27 mouse cellular contexts compared by ENCODE assay signal in genomic region chr2:11642451-11642941, GRCm38 (mm10). TPM values are rescaled to one million over a fixed set of nuclear protein-coding genes. Genes with fewer than 3 reads are reported as not detected.
A peak's percentile ranks its signal among the peaks of the same experiment; 100 is the strongest.
DNase-seq lines count a peak whose midpoint lies in the region; ATAC-seq and TF ChIP-seq lines count a peak whose summit lies in the region.
"Had no signal": no experiment of that assay in that cellular context is flagged by ENCODE, and none has a peak within 500 bp of the region (broad histone marks: within the 10 kb centered on the region; RNA-seq: fewer than 3 reads in every experiment).

TSS of gene Il2ra (plus strand) at chr2:11642807.

- no peak for TF ChIP-seq CTCF in hindbrain, postnatal 0 days (IDR thresholded peaks at IDR 0.05; ENCODE audit: low read depth)
- TF ChIP-seq CTCF in CH12.LX (conservative IDR thresholded peaks at IDR 0.05 in 1 of 2, IDR thresholded peaks at IDR 0.05 in 1 of 2; ENCODE audit: low read depth in 2 of 2, low read length in 2 of 2) = no peak

- no peaks in the 10 kb centered on the region for H3K9me3 ChIP-seq in hindbrain, postnatal 0 days (ENCODE audit: low read length)
- no peaks in the 10 kb centered on the region for H3K9me3 ChIP-seq in hindbrain, embryonic 16.5 days (ENCODE audit: control insufficient read depth, low read length)
- H3K9me3 ChIP-seq in CH12.LX (replicated peaks; ENCODE audit: low read length) = no peaks in the 10 kb centered on the region
- H3K9me3 ChIP-seq: embryonic facial prominence, embryonic 10.5 days; hindbrain, embryonic 15.5 days; limb, embryonic 12.5 days; midbrain, embryonic 12.5 days; stomach, embryonic 15.5 days had no signal

- TF ChIP-seq POLR2A in CH12.LX (IDR thresholded peaks at IDR 0.05; ENCODE audit: low read depth, low read length) = peak; percentile 42; the same call in 1 of the 2 replicates

- dilution Hi-C loops in CH12.LX (cut with MboI; ENCODE audit: extremely low pct_ligation_motif_present, extremely low pct_unique_long_range_greater_than_20kb, low sequenced_read_pairs) = no loop called here

- TF ChIP-seq EP300 in CH12.LX (IDR thresholded peaks at IDR 0.05; ENCODE audit: low read length) = peak; percentile 48; the same call in 1 of the 2 replicates

- peak; percentile 8 for DNase-seq in hindbrain, postnatal 0 days (ENCODE audit: low spot score)
- DNase-seq in CD4-positive helper T cell, adult 2 months (ENCODE audit: low read depth, low spot score) = peak; percentile 78
- DNase-seq in CH12.LX (ENCODE audit: extremely low read depth) = peak; percentile 74
- peak; percentile 88 for DNase-seq in induced T-regulatory cell, adult 2 months (ENCODE audit: low read depth)
- no peak for DNase-seq in right cerebral cortex, postnatal 4 days
- DNase-seq in left cerebral cortex, postnatal 25 days (ENCODE audit: low spot score in 2 of 2) = no peak
- no peak for DNase-seq in kidney, postnatal 36 days
- DNase-seq: adrenal gland, postnatal 36 days; cerebellum, adult 11-12 months; gastrocnemius, postnatal 36 days; heart, adult 2 months; kidney, adult 18-20 months; kidney, postnatal 10 days; liver, postnatal 0 days; right cerebral cortex, postnatal 25 days had no signal

- no peaks in the 10 kb centered on the region for H3K27me3 ChIP-seq in hindbrain, postnatal 0 days (ENCODE audit: insufficient read depth, low read length)
- no peaks in the 10 kb centered on the region for H3K27me3 ChIP-seq in hindbrain, embryonic 16.5 days (replicated peaks; ENCODE audit: control insufficient read depth, insufficient read depth, low read length)
- H3K27me3 ChIP-seq in CH12.LX (replicated peaks) = no peaks in the 10 kb centered on the region
- H3K27me3 ChIP-seq: hindbrain, embryonic 15.5 days; limb, embryonic 12.5 days; midbrain, embryonic 12.5 days; stomach, embryonic 15.5 days had no signal

- in situ Hi-C loops in CH12.LX (cut with MboI; ENCODE audit: low pct_ligation_motif_present, low pct_unique_long_range_greater_than_20kb, low sequenced_read_pairs) = loop anchor here (5.0 kb wide), 1 partner anchor 35 kb away; no protein-coding TSS in a partner anchor

- H3K36me3 ChIP-seq in hindbrain, postnatal 0 days (ENCODE audit: insufficient read depth, low read length) = no peaks in the 10 kb centered on the region
- H3K36me3 ChIP-seq in hindbrain, embryonic 16.5 days (ENCODE audit: control insufficient read depth, insufficient read depth, low read length) = no peaks in the 10 kb centered on the region
- H3K36me3 ChIP-seq in CH12.LX (replicated peaks in 1 of 2; ENCODE audit: control insufficient read depth in 1 of 2, insufficient read depth in 1 of 2, low read length in 1 of 2) = no peaks in the 10 kb centered on the region
- H3K36me3 ChIP-seq: embryonic facial prominence, embryonic 10.5 days; hindbrain, embryonic 15.5 days; limb, embryonic 12.5 days; midbrain, embryonic 12.5 days; stomach, embryonic 15.5 days had no signal

- H3K9ac ChIP-seq in hindbrain, postnatal 0 days (replicated peaks; ENCODE audit: low read length) = no peak within 1 kb of the TSS
- no peak within 1 kb of the TSS for H3K9ac ChIP-seq in hindbrain, embryonic 16.5 days (ENCODE audit: low read depth, low read length)
- H3K9ac ChIP-seq in CH12.LX (ENCODE audit: insufficient read depth, low read depth) = peak within 1 kb of the TSS; percentile 71
- H3K9ac ChIP-seq: hindbrain, embryonic 15.5 days; limb, embryonic 12.5 days; liver, postnatal 0 days; midbrain, embryonic 12.5 days; stomach, embryonic 15.5 days had no signal

- ATAC-seq in hindbrain, postnatal 0 days = no peak
- ATAC-seq in hindbrain, embryonic 16.5 days = no peak
- ATAC-seq: forebrain, embryonic 16.5 days; liver, postnatal 0 days; lung, postnatal 0 days had no signal

- no peaks in the 10 kb centered on the region for H3K4me1 ChIP-seq in hindbrain, postnatal 0 days (ENCODE audit: insufficient read depth, low read length)
- H3K4me1 ChIP-seq in hindbrain, embryonic 16.5 days (ENCODE audit: control insufficient read depth, insufficient read depth, low read depth, low read length) = no peaks in the 10 kb centered on the region
- peaks cover 20 to 77% of the 10 kb centered on the region in 2 experiments for H3K4me1 ChIP-seq in CH12.LX (ENCODE audit: control insufficient read depth in 1 of 2, insufficient read depth in 2 of 2)
- H3K4me1 ChIP-seq: embryonic facial prominence, embryonic 10.5 days; hindbrain, embryonic 15.5 days; limb, embryonic 12.5 days; midbrain, embryonic 12.5 days; stomach, embryonic 15.5 days had no signal

- H3K4me2 ChIP-seq in hindbrain, postnatal 0 days (ENCODE audit: low read depth, low read length) = no peak within 1 kb of the TSS
- no peak within 1 kb of the TSS for H3K4me2 ChIP-seq in hindbrain, embryonic 16.5 days (ENCODE audit: low read length)
- peak within 1 kb of the TSS; percentile 95 for H3K4me2 ChIP-seq in CH12.LX (ENCODE audit: insufficient read depth, low read depth, poor library complexity, severe bottlenecking)
- H3K4me2 ChIP-seq: hindbrain, embryonic 15.5 days; limb, embryonic 12.5 days; liver, embryonic 11.5 days; midbrain, embryonic 12.5 days; stomach, embryonic 15.5 days had no signal

- no peak within 1 kb of the TSS for H3K4me3 ChIP-seq in hindbrain, postnatal 0 days (ENCODE audit: low read length)
- H3K4me3 ChIP-seq in hindbrain, embryonic 16.5 days (ENCODE audit: low read length) = no peak within 1 kb of the TSS
- H3K4me3 ChIP-seq in CH12.LX (replicated peaks in 1 of 3; ENCODE audit: low read depth in 2 of 3, low read length in 2 of 3, poor library complexity in 1 of 3) = peak within 1 kb of the TSS; percentile 41 to 46 (median 43)
- H3K4me3 ChIP-seq: embryonic facial prominence, embryonic 10.5 days; heart, adult 2 months; hindbrain, embryonic 15.5 days; limb, embryonic 12.5 days; midbrain, embryonic 12.5 days; stomach, embryonic 15.5 days had no signal

- no peak; the same call in 1 of the 2 replicates for TF ChIP-seq RAD21 in CH12.LX (IDR thresholded peaks at IDR 0.05; ENCODE audit: low read depth, low read length)

- H3K27ac ChIP-seq in hindbrain, postnatal 0 days = no peak within 1 kb of the TSS
- no peak within 1 kb of the TSS for H3K27ac ChIP-seq in hindbrain, embryonic 16.5 days (ENCODE audit: low read depth, low read length)
- H3K27ac ChIP-seq in CH12.LX (ENCODE audit: insufficient read depth, low read depth) = peak within 1 kb of the TSS; percentile 96
- H3K27ac ChIP-seq: embryonic facial prominence, embryonic 10.5 days; heart, adult 2 months; hindbrain, embryonic 15.5 days; limb, embryonic 12.5 days; midbrain, embryonic 12.5 days; stomach, embryonic 15.5 days had no signal

- peaks cover 20% of the 10 kb centered on the region for H3K79me2 ChIP-seq in CH12.LX (replicated peaks; ENCODE audit: control insufficient read depth, extremely low read depth, insufficient read depth, poor library complexity, severe bottlenecking)

- intact Hi-C loops in left cerebral cortex, postnatal 25 days (cut with DNase I) = no loop called here

- WGBS in hindbrain, postnatal 0 days = 94% methylated on average over 3 of the region's 3 CpGs
- 97% methylated on average over 3 of the region's 3 CpGs for WGBS in hindbrain, embryonic 16.5 days

TF ChIP-seq in CH12.LX, 34 proteins besides CTCF, POLR2A, EP300 and RAD21:
- TF ChIP-seq SIN3A (IDR thresholded peaks at IDR 0.05; ENCODE audit: low read length) (no peak), ETS1 (conservative IDR thresholded peaks at IDR 0.05; ENCODE audit: low read depth, low read length) (peak; percentile 64; the same call in 1 of the 2 replicates), TCF12 (IDR thresholded peaks at IDR 0.05; ENCODE audit: low read depth, low read length) (peak; percentile 22; the same call in 1 of the 2 replicates), MAFK (IDR thresholded peaks at IDR 0.05; ENCODE audit: insufficient replicate concordance, low read length) (0 out of 2 replicates have a peak, but pooled peaks have one; percentile 24), GABPA (IDR thresholded peaks at IDR 0.05; ENCODE audit: insufficient replicate concordance, low read depth, low read length) (no peak), POLR2AphosphoS2 (IDR thresholded peaks at IDR 0.05; ENCODE audit: low read depth, low read length) (no peak), JUND (conservative IDR thresholded peaks at IDR 0.05; ENCODE audit: low read depth, low read length) (peak; percentile 55; the same call in 1 of the 2 replicates), MYC (IDR thresholded peaks at IDR 0.05; ENCODE audit: low read depth, low read length) (peak; percentile 13; the same call in 1 of the 2 replicates), BHLHE40 (IDR thresholded peaks at IDR 0.05; ENCODE audit: low read depth, low read length) (peak; percentile 68), IRF4 (IDR thresholded peaks at IDR 0.05; ENCODE audit: low read depth, low read length) (peak; percentile 73), ZNF384 (IDR thresholded peaks at IDR 0.05; ENCODE audit: low read depth, low read length) (peak; percentile 98), JUN (IDR thresholded peaks at IDR 0.05; ENCODE audit: insufficient read depth, low read depth, low read length) (peak; percentile 47; the same call in 1 of the 2 replicates), TBP (conservative IDR thresholded peaks at IDR 0.05; ENCODE audit: low read depth, low read length) (0 out of 2 replicates have a peak, but pooled peaks have one; percentile 43)

RNA-seq across cellular contexts. Expression of gene Il2ra, which starts in this region (rescaled TPM):
- total RNA-seq in hindbrain, postnatal 0 days (2014; rRNA removed) = 0.04 TPM in 1 of 2 replicates, not detected in the other
- 0.04 and 0.05 TPM in 2 replicates for polyA plus RNA-seq in hindbrain, postnatal 0 days (2015; fragmentation: Nextera tagmentation; extraction: Ambion mirVana)
- polyA plus RNA-seq in hindbrain, embryonic 16.5 days (2015; fragmentation: Nextera tagmentation; extraction: Ambion mirVana) = 0.08 TPM in 1 of 2 replicates, not detected in the other
- total RNA-seq in CH12.LX (2012; rRNA removed) (5.5 and 6.0 TPM in 2 replicates), CH12.LX (2014; rRNA removed) (4.8 and 6.3 TPM in 2 replicates)
- 8.7 and 8.8 TPM in 2 replicates for polyA plus RNA-seq in CH12.LX (2012; ENCODE audit: insufficient read length, low read depth)
- not detected for total RNA-seq in left cerebral cortex, postnatal 25 days (2021)
- total RNA-seq: megakaryocyte progenitor cell, adult 5-6 weeks had no signal
- polyA plus RNA-seq: embryonic facial prominence, embryonic 10.5 days; forebrain, embryonic 16.5 days; heart, embryonic 14.5 days; limb, embryonic 12.5 days; neural tube, embryonic 11.5 days had no signal

Comparison
In these comparisons a context has a peak if more than half of its experiments do, and no peak if none do; other contexts are left out.
1. Peak in DNase-seq in hindbrain, postnatal 0 days; RNA of the gene not detected or under 1 TPM.
2. DNase-seq: peak in CD4-positive helper T cell, adult 2 months (single experiment), CH12.LX (single experiment) and induced T-regulatory cell, adult 2 months (single experiment); none in right cerebral cortex, postnatal 4 days (single experiment), left cerebral cortex, postnatal 25 days (0 of 2) and kidney, postnatal 36 days (0 of 2).
3. H3K4me3 ChIP-seq: peak in CH12.LX (3 of 3); none in hindbrain, postnatal 0 days (single experiment) and hindbrain, embryonic 16.5 days (single experiment).